ENCODE assay signal across 39 mouse cellular contexts in genomic region chr15:89406691-89407090, GRCm38 (mm10). TPM values are rescaled to one million over a fixed set of nuclear protein-coding genes. Genes with fewer than 3 reads are reported as not detected.
"Had no signal": no experiment of that assay in that cellular context is flagged by ENCODE, and none has a peak within 500 bp of the region (broad histone marks: within the 10 kb centered on the region; RNA-seq: fewer than 3 reads in every experiment).

No protein-coding gene starts in this region.

- H3K4me2 ChIP-seq: heart, embryonic 11.5 days; heart, embryonic 13.5 days; heart, embryonic 15.5 days; hindbrain, embryonic 14.5 days; intestine, embryonic 15.5 days; limb, embryonic 12.5 days; liver, embryonic 11.5 days; liver, embryonic 13.5 days; liver, embryonic 15.5 days had no signal

- H3K36me3 ChIP-seq: heart, embryonic 15.5 days; intestine, embryonic 15.5 days; limb, embryonic 10.5 days; limb, embryonic 12.5 days; liver, embryonic 13.5 days; liver, embryonic 15.5 days had no signal

- DNase-seq: gastrocnemius, adult 2 months; gastrocnemius, postnatal 10 days; gastrocnemius, postnatal 36 days; heart, adult 11 months; heart, adult 2 months; heart, postnatal 14 days; heart, postnatal 36 days; kidney, adult 18-20 months; kidney, adult 8-10 months; kidney, postnatal 10 days; kidney, postnatal 25 days; kidney, postnatal 4 days; liver; liver, embryonic 13.5 days had no signal

- H3K4me3 ChIP-seq: gastrocnemius, adult 2 months; heart, adult 2 months; heart, embryonic 13.5 days; heart, embryonic 15.5 days; intestine, embryonic 15.5 days; layer of hippocampus, adult 2 months; left cerebral cortex, adult 2 months; limb, embryonic 10.5 days; limb, embryonic 12.5 days; liver, embryonic 13.5 days; liver, embryonic 15.5 days had no signal

- H3K4me1 ChIP-seq: heart, embryonic 13.5 days; heart, embryonic 15.5 days; intestine, embryonic 15.5 days; limb, embryonic 10.5 days; limb, embryonic 12.5 days; liver, embryonic 13.5 days; liver, embryonic 15.5 days had no signal

- ATAC-seq: hindbrain, embryonic 16.5 days; inflammation-experienced regulatory T-cells, adult 6 months; intestine, embryonic 15.5 days; intestine, postnatal 0 days had no signal

- H3K27ac ChIP-seq: gastrocnemius, adult 2 months; heart, adult 2 months; heart, embryonic 13.5 days; heart, embryonic 15.5 days; hindbrain, embryonic 14.5 days; intestine, embryonic 15.5 days; layer of hippocampus, adult 2 months; left cerebral cortex, adult 2 months; limb, embryonic 10.5 days; limb, embryonic 12.5 days; liver, embryonic 13.5 days; liver, embryonic 15.5 days had no signal

- H3K27me3 ChIP-seq: heart, embryonic 13.5 days; heart, embryonic 15.5 days; intestine, embryonic 15.5 days; limb, embryonic 12.5 days; liver, embryonic 13.5 days; liver, embryonic 15.5 days had no signal

- H3K9ac ChIP-seq: heart, embryonic 13.5 days; heart, embryonic 15.5 days; hindbrain, embryonic 14.5 days; intestine, embryonic 15.5 days; limb, embryonic 12.5 days; liver, embryonic 13.5 days; liver, embryonic 15.5 days had no signal

- H3K9me3 ChIP-seq: intestine, embryonic 15.5 days; liver, embryonic 13.5 days; liver, embryonic 15.5 days had no signal

RNA-seq across cellular contexts. Expression of gene Syce3, which starts 3.6 kb away (rescaled TPM):
- total RNA-seq: gastrocnemius, adult 2 months; gastrocnemius, postnatal 10 days; gastrocnemius, postnatal 36 days; heart, adult 2 months; heart, postnatal 14 days; heart, postnatal 36 days; hematopoietic stem cell, adult 5-6 weeks; layer of hippocampus, adult 2 months; layer of hippocampus, postnatal 10 days; layer of hippocampus, postnatal 25 days; left cerebral cortex, adult 2 months; left cerebral cortex, postnatal 14 days; left cerebral cortex, postnatal 36 days had no signal
- polyA plus RNA-seq: gonadal fat pad, adult 2 months; heart, adult 2 months; heart, embryonic 11.5 days; heart, embryonic 13.5 days; heart, embryonic 15.5 days; heart, postnatal 0 days; hindbrain, embryonic 11.5 days; hindbrain, embryonic 14.5 days; hindbrain, embryonic 16.5 days; inflammation-experienced regulatory T-cells, adult 6 months; intestine, embryonic 15.5 days; kidney, embryonic 14.5 days; kidney, embryonic 16.5 days; limb, embryonic 10.5 days; limb, embryonic 12.5 days; limb, embryonic 14.5 days; liver, embryonic 11.5 days; liver, embryonic 13.5 days; liver, embryonic 15.5 days had no signal

RNA-seq across cellular contexts. Expression of gene Cpt1b, which starts 19.0 kb away (rescaled TPM):
- total RNA-seq: hematopoietic stem cell, adult 5-6 weeks had no signal

RNA-seq across cellular contexts. Expression of gene Klhdc7b, which starts 22.0 kb away (rescaled TPM):
- total RNA-seq: gastrocnemius, adult 2 months; gastrocnemius, postnatal 10 days; gastrocnemius, postnatal 36 days; heart, adult 2 months; heart, postnatal 14 days; heart, postnatal 36 days had no signal
- polyA plus RNA-seq: heart, adult 2 months; heart, embryonic 11.5 days; heart, embryonic 13.5 days; heart, embryonic 15.5 days; heart, postnatal 0 days; hindbrain, embryonic 11.5 days; intestine, embryonic 15.5 days; intestine, postnatal 0 days; kidney, embryonic 14.5 days; limb, embryonic 12.5 days; limb, embryonic 14.5 days; liver, embryonic 11.5 days; liver, embryonic 13.5 days; liver, embryonic 15.5 days had no signal

RNA-seq across cellular contexts. Expression of gene Gm44502, which starts 22.8 kb away (rescaled TPM):
- total RNA-seq: hematopoietic stem cell, adult 5-6 weeks; layer of hippocampus, postnatal 10 days; layer of hippocampus, postnatal 25 days; left cerebral cortex, adult 2 months; left cerebral cortex, postnatal 14 days had no signal
- polyA plus RNA-seq: hindbrain, embryonic 11.5 days; hindbrain, embryonic 14.5 days; intestine, embryonic 15.5 days; intestine, postnatal 0 days; kidney, embryonic 14.5 days; kidney, embryonic 16.5 days; limb, embryonic 10.5 days; limb, embryonic 12.5 days; liver, embryonic 11.5 days; liver, embryonic 15.5 days had no signal
